Mouse (Mus musculus) limb, embryonic 15.5 days (tissue): ENCODE data around the gene Cdk10. TPM values are rescaled to one million over a fixed set of nuclear protein-coding genes. Genes with fewer than 3 reads are reported as not detected.
A peak's percentile ranks its signal among the peaks of the same experiment; 100 is the strongest.
"Not testable (repeated sequence)": the region's sequence is repeated elsewhere in the genome, so short reads cannot be mapped to it uniquely, and the experiment has no call there.

ENCODE experiments used
- ATAC-seq: fragments of 200-750 bp; cut with Nextera tagmentation; 2 replicates; pipeline ENCODE4 v1.8.0; 2017; ENCODE audit warnings: low read depth, moderate TSS enrichment; ENCODE audit not compliant: insufficient number of reproducible peaks, low FRiP score, low TSS enrichment
- H3K27ac ChIP-seq: fragments of 300-500 bp; sonication (generic); 2 replicates; pipeline ENCODE4 v1.5.1; 2015; ENCODE audit warnings: moderate library complexity, mild to moderate bottlenecking, inconsistent platforms
- H3K27me3 ChIP-seq: fragments of 300-500 bp; sonication (generic); 2 replicates; pipeline ENCODE4 v1.6.1; 2015; ENCODE audit warnings: inconsistent platforms
- H3K36me3 ChIP-seq: fragments of 300-500 bp; sonication (generic); 2 replicates; pipeline ENCODE4 v1.6.1; 2015; ENCODE audit warnings: inconsistent platforms
- H3K4me1 ChIP-seq: fragments of 300-500 bp; sonication (generic); 2 replicates; pipeline ENCODE4 v1.6.1; 2015; ENCODE audit warnings: inconsistent platforms
- H3K4me2 ChIP-seq: fragments of 300-500 bp; sonication (generic); 2 replicates; pipeline ENCODE4 v1.6.1; 2015; ENCODE audit warnings: mild to moderate bottlenecking, inconsistent platforms
- H3K4me3 ChIP-seq: fragments of 300-500 bp; sonication (generic); 2 replicates; pipeline ENCODE4 v1.5.1; 2015; ENCODE audit warnings: mild to moderate bottlenecking, inconsistent platforms
- H3K9ac ChIP-seq: fragments of 300-500 bp; sonication (generic); 2 replicates; pipeline ENCODE4 v1.6.1; 2015; ENCODE audit warnings: inconsistent platforms
- H3K9me3 ChIP-seq: fragments of 300-500 bp; sonication (generic); 2 replicates; pipeline ENCODE4 v1.6.1; 2016; ENCODE audit warnings: inconsistent platforms
- WGBS: fragments of 180-500 bp; shearing (Covaris S2); methylation state at CpG from one replicate; pipeline ENCODE4 v1.1.7; 2015; 5-methylcytosine and 5-hydroxymethylcytosine counted together
- polyA plus RNA-seq: library from polyadenylated mRNA; unstranded; fragments of >200 nt; fragmentation: Nextera tagmentation; extraction: Ambion mirVana; gene quantifications from 2 replicates; pipeline ENCODE4 v1.2.1, GENCODE M21; 2015

Gene Cdk10
- 30.0 and 33.4 TPM in 2 replicates for polyA plus RNA-seq

- peak within 1 kb of the TSS; percentile 89 for H3K4me3 ChIP-seq
- peak within 1 kb of the TSS; percentile 91 for H3K27ac ChIP-seq
- 3% methylated on average over 59 of the region's 59 CpGs for WGBS
- peak within 1 kb of the TSS; percentile 87 for H3K4me2 ChIP-seq
- peaks cover 27% of the 10 kb centered on the region for H3K36me3 ChIP-seq
- peaks cover 15% of the 10 kb centered on the region for H3K4me1 ChIP-seq
- no peaks in the 10 kb centered on the region for H3K9me3 ChIP-seq
- ATAC-seq: peak; percentile 67; the same call in 1 of the 2 replicates
- peak within 1 kb of the TSS; percentile 88 for H3K9ac ChIP-seq
- H3K27me3 ChIP-seq: no peaks in the 10 kb centered on the region
Observed at GRCm38 (mm10) chr8:123224278-123225266, at the start of gene Cdk10. TSS of gene Cdk10 (plus strand) at chr8:123224842.

DNA sequence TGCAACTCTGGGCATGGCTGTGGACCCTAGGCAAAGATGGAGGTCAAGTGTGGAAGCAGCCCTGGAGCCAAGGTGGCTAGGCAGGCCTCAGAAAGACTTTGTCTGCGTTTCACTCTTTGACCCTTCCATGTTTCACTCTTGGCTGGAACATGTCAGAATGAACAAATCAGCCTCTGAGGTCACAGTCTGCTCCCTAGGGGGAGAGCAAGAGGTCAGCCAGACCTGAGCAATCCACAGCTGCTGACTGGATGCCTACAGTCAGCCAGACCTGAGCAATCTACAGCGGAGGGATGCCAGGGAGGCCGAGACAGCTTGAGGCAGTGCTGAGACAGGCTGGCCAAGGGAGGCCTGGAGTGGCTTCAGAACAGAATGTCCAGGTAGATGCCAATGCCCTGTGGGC lies 43.3 kb upstream of the Cdk10 start:
- Histone ChIP-seq H3K27me3 (no peaks in the 10 kb centered on the region), H3K4me2 (no peak overlapping the region), H3K4me1 (peaks cover 15% of the 10 kb centered on the region), H3K36me3 (no peaks in the 10 kb centered on the region), H3K4me3 (no peak overlapping the region), H3K9ac (no peak overlapping the region), H3K9me3 (peaks cover 3% of the 10 kb centered on the region; the same call in 1 of the 2 replicates), H3K27ac (no peak overlapping the region)
- WGBS: 60% methylated on average over 3 of the region's 3 CpGs
- no peak for ATAC-seq

DNA sequence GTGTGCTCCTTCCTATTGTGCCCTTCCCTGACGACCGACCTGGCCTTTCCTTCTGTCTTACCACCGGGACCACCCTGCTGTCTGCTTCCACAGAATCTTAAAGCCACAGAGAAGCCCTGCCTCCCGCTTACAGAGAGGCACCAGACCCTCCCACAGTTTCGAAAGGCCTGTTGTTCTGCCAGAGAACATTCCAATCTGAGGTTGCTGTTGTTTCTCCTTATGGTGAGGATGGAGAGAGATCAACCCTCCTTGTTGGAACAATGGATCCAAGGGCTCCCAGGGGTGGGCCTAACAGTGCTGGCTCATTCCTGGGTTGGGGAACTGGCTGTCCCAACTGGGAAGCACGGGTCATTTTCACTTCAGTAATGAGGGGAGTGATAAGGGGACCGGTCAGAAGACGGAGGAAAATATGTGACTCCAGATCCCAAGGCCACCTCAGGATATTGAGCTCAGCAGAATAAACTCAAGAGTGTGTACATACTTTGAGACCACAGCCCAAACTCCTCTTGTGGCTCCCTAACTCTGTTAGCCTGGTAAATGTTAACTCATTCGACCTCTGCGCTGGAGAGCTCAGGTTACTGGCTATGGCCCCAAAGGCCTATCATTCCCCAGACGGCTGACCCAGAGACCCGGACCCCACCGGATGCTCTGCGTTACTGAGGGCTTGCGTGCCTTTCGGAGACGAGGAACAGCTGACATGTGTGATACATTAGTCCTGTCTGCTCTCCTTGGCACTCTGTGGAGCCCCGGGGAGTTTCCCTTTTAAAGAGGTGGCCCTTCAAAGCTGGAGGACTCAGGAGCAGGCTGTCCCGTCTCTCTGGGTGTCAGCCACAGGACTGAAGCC lies 38.9 kb upstream of the Cdk10 start, which contains the start of gene Dpep1:
TSS of gene Dpep1 (plus strand) at position 677 of the 844 bp plus-strand sequence.
- peaks cover 31% of the 10 kb centered on the region for H3K4me1 ChIP-seq
- H3K36me3 ChIP-seq: no peaks in the 10 kb centered on the region
- 23% methylated on average over 19 of the region's 19 CpGs for WGBS
- H3K4me3 ChIP-seq: no peak within 1 kb of the TSS
- H3K27ac ChIP-seq: peak within 1 kb of the TSS; percentile 54
- ATAC-seq: 0 out of 2 replicates have a peak, but pooled peaks have one; percentile 37
- H3K4me2 ChIP-seq: no peak within 1 kb of the TSS
- no peak within 1 kb of the TSS for H3K9ac ChIP-seq
- no peaks in the 10 kb centered on the region for H3K27me3 ChIP-seq
- H3K9me3 ChIP-seq: no peaks in the 10 kb centered on the region

DNA sequence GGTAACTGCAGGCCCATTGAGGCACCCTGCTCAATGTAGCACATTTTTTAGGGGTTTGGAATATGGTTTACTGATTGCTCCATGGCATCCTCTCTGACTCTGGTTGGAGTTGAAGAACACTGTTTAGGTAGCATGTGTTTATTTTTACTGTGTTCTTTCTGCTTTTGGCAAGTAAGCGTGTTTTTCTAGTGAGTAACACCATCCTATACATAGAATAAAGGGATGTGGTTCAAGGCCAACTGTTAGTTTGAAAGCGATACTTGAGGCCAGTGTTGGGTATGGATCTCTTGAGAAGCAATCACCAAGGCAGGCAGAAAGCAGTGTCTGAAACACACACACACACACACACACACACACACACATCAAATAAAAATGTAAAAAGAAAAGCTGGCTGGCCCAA lies 36.6 kb upstream of the Cdk10 start:
- no peak for ATAC-seq
- 84% methylated on average over 2 of the region's 2 CpGs for WGBS
- no peak overlapping the region for H3K4me2 ChIP-seq
- no peak overlapping the region for H3K27ac ChIP-seq
- peaks cover 31% of the 10 kb centered on the region for H3K4me1 ChIP-seq
- no peak overlapping the region for H3K4me3 ChIP-seq
- no peak overlapping the region for H3K9ac ChIP-seq
- no peaks in the 10 kb centered on the region for H3K27me3 ChIP-seq
- no peaks in the 10 kb centered on the region for H3K9me3 ChIP-seq
- no peaks in the 10 kb centered on the region for H3K36me3 ChIP-seq

DNA sequence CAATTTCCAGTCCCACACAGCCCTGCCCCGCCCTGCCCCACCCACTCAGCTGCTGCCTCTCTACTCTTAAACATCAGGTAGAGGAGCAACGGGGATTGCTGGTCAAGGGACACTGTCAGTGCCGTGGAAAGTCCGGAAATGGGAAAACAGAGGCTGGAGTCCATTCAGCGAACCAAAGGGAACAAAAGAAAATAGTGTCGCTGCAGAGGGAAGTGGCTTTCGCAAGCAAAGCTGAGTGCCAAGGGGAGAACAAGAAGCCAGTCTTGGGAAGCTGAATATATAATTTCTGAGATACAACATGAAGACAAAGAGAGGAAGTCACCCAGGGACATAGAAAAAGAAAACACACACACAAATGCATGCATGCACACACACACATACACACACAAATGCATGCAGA lies 35.8 kb upstream of the Cdk10 start:
- Histone ChIP-seq H3K27ac (no peak overlapping the region), H3K4me3 (no peak overlapping the region), H3K27me3 (no peaks in the 10 kb centered on the region), H3K36me3 (no peaks in the 10 kb centered on the region), H3K9ac (no peak overlapping the region), H3K4me1 (peaks cover 31% of the 10 kb centered on the region), H3K9me3 (no peaks in the 10 kb centered on the region), H3K4me2 (no peak overlapping the region)
- no peak for ATAC-seq
- WGBS: 81% methylated on average over 7 of the region's 7 CpGs

DNA sequence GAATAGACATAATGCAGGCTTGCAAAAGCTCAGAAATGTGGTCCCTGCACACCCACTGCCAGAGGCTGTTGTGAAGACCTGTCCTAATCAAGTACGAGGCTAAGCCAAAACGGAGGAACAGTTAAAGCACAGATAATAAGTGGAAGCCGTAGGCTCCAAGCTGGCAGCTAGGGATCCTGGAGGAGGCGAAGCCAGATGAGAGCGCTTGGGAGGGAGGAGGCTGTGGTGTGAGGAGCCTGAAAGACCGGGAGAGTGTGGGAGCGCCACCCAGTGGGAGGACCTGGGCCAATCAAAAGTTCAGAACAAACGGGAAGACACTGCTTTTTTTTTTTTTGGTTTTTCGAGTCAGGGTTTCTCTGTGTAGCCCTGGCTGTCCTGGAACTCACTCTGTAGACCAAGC lies 34.0 kb upstream of the Cdk10 start:
- Histone ChIP-seq H3K9ac (no peak overlapping the region), H3K4me1 (peaks cover 23% of the 10 kb centered on the region), H3K4me2 (peak overlapping the region; percentile 25; the same call in 1 of the 2 replicates), H3K4me3 (no peak overlapping the region), H3K27me3 (no peaks in the 10 kb centered on the region), H3K36me3 (no peaks in the 10 kb centered on the region), H3K27ac (peak overlapping the region; percentile 59; the same call in 1 of the 2 replicates), H3K9me3 (no peaks in the 10 kb centered on the region)
- 2% methylated on average over 9 of the region's 9 CpGs for WGBS
- ATAC-seq: no peak

DNA sequence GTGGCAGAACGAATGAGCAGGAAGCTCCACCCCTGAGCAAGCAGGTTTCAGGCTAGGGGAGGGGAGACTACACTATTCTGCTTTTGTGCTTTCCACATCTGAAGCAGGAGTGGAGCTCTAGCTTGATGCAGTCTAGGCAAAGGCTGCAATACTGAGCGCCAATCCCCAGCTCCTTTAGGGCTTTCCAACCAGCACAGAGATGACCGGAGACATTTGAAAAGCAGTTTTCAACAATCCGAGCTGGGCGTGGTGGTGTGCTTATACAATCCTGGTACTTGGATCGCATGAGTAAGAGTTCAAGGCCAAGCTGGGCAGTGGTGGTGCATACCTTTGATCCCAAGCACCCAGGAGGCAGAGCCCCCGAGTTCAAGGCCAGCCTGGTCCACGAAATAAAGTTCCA lies 32.7 kb upstream of the Cdk10 start:
- H3K36me3 ChIP-seq: no peaks in the 10 kb centered on the region
- 53% methylated on average over 8 of the region's 8 CpGs for WGBS
- no peak overlapping the region for H3K9ac ChIP-seq
- peaks cover 11% of the 10 kb centered on the region for H3K4me1 ChIP-seq
- H3K9me3 ChIP-seq: no peaks in the 10 kb centered on the region
- no peak overlapping the region for H3K4me2 ChIP-seq
- ATAC-seq: no peak
- H3K27ac ChIP-seq: no peak overlapping the region
- no peaks in the 10 kb centered on the region for H3K27me3 ChIP-seq
- H3K4me3 ChIP-seq: no peak overlapping the region

DNA sequence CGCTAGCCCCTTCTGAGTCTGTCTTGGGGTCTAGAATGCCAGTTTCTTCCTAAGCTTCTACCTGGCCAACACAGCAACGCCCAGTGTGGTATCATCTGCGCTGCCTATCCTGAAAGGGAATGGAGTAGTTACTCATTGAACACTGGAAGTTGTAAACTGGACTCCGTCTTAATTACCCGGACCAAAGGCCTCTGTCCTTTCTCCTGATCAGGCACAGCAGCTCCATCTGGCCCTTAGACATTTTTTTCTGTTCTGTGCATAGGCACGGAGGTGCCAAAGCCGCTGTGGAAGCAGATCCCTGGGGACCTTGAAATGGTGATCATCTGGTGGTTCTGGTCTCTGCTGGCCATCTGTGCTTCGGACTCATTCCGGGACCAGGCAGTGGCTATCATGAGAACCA lies 30.9 kb upstream of the Cdk10 start:
- no peak overlapping the region for H3K27ac ChIP-seq
- no peak overlapping the region for H3K4me3 ChIP-seq
- 85% methylated on average over 9 of the region's 9 CpGs for WGBS
- no peaks in the 10 kb centered on the region for H3K9me3 ChIP-seq
- peaks cover 6% of the 10 kb centered on the region for H3K4me1 ChIP-seq
- no peaks in the 10 kb centered on the region for H3K36me3 ChIP-seq
- no peak overlapping the region for H3K9ac ChIP-seq
- ATAC-seq: no peak
- no peaks in the 10 kb centered on the region for H3K27me3 ChIP-seq
- no peak overlapping the region for H3K4me2 ChIP-seq

DNA sequence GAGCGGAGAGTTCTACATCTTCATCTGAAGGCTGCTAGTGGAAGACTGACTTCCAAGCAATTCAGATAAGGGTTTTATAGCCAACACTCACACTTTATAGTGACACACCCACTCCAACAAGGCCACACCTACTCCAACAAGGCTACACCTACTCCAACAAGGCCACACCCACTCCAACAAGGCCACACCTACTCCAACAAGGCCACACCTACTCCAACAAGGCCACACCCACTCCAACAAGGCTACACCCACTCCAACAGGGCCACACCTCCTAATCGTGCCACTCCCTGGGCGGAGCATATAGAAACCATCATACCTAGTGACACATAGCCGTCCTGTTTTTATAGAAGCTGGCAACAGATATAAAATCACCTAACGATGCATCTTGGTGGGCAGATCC lies 27.6 kb upstream of the Cdk10 start:
- WGBS: 69% methylated on average over 5 of the region's 5 CpGs
- not testable (repeated sequence) for H3K4me1 ChIP-seq, H3K9me3 ChIP-seq, H3K4me3 ChIP-seq, H3K9ac ChIP-seq, H3K4me2 ChIP-seq, H3K36me3 ChIP-seq, H3K27me3 ChIP-seq, ATAC-seq, H3K27ac ChIP-seq

- Histone ChIP-seq H3K27me3 (no peaks in the 10 kb centered on the region), H3K4me1 (no peaks in the 10 kb centered on the region), H3K4me2 (no peak overlapping the region), H3K9ac (no peak overlapping the region), H3K27ac (no peak overlapping the region), H3K9me3 (no peaks in the 10 kb centered on the region), H3K36me3 (peaks cover 12% of the 10 kb centered on the region), H3K4me3 (no peak overlapping the region)
- ATAC-seq: no peak
- WGBS: 66% methylated on average over 14 of the region's 14 CpGs
Observed at GRCm38 (mm10) chr8:123199864-123200263, 24.8 kb upstream of the Cdk10 start.

DNA sequence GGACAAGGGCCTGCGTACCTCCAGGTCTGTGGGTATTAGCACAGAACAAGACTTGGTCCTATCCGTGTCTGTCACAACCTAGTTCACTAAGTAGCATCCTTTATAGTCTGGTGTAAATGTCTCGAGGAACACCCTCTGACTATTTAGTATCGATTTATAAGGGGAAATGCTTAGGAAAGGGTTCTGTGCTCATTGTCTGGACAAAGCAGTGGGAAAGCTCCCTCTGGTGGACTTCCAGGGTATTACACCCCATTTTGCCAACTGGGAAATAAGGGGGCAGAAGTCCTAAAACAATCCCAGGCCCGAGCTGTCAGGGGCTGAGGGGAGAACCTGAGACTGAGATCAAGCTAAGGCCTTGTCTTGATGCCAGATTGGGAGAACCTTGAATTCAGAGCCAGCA lies 22.4 kb upstream of the Cdk10 start:
- Histone ChIP-seq H3K9me3 (no peaks in the 10 kb centered on the region), H3K27me3 (no peaks in the 10 kb centered on the region), H3K27ac (no peak overlapping the region), H3K9ac (no peak overlapping the region), H3K4me1 (no peaks in the 10 kb centered on the region), H3K4me2 (no peak overlapping the region), H3K4me3 (no peak overlapping the region), H3K36me3 (peaks cover 33% of the 10 kb centered on the region)
- ATAC-seq: no peak
- 25% methylated on average over 5 of the region's 5 CpGs for WGBS

DNA sequence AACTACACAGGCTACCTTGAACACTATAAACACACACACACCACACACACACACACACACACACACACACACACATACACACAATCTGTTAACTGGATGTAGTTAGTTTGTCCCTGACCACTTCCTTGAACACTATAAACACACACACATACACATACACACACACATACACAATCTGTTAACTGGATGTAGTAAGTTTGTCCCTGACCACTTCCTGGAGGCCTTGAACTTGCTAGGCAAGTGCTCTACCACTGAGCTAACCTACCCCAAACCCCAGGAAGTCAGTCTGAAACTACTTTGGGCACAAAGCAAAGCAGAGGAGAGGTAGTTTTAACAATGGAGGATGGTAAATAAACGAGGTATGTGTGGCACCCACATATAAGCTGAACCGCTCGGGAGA lies 21.1 kb upstream of the Cdk10 start:
- no peak overlapping the region for H3K4me3 ChIP-seq
- ATAC-seq: no peak
- H3K4me1 ChIP-seq: no peaks in the 10 kb centered on the region
- no peak overlapping the region for H3K9ac ChIP-seq
- no peaks in the 10 kb centered on the region for H3K9me3 ChIP-seq
- peaks cover 46% of the 10 kb centered on the region for H3K36me3 ChIP-seq
- 84% methylated on average over 3 of the region's 3 CpGs for WGBS
- no peaks in the 10 kb centered on the region for H3K27me3 ChIP-seq
- H3K27ac ChIP-seq: no peak overlapping the region
- H3K4me2 ChIP-seq: no peak overlapping the region
